Mouse (Mus musculus): ENCODE measurements around the gene Clstn3. TPM values are rescaled to one million over a fixed set of nuclear protein-coding genes. Genes with fewer than 3 reads are reported as not detected.
"Not testable (repeated sequence)": the region's sequence is repeated elsewhere in the genome, so short reads cannot be mapped to it uniquely, and the experiment has no call there.

The Clstn3 gene
- total RNA-seq, 2 experiments from 2014 or later: 0.11 to 0.51 TPM

DNA sequence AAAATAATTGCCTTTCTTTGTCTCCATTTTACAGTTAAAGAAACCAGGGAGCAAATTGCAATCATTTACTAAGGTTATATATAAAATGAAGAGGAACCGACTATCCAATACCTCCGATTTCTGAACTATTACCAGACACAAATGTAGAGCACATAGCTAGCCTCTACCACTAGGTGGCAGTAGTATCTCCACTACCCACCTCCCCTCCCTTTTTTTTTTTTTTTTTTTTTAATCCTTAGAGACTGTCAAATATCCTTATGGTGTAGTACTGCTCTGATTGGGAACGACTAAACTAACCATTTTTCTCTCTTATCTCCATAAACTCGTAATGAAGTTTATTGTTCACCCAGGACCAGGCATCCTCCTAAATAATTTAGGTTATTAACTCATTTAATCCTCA is 15.7 kb upstream of the Clstn3 start:
- peak; percentile 31 for ATAC-seq (ENCODE audit: poor library complexity, severe bottlenecking)

- ATAC-seq (ENCODE audit: poor library complexity, severe bottlenecking): no peak
Observed at GRCm38 (mm10) chr6:124479573-124479930, 15.0 kb upstream of the Clstn3 start.

- no peak for ATAC-seq (ENCODE audit: poor library complexity, severe bottlenecking)
Observed at GRCm38 (mm10) chr6:124478874-124479572, 14.4 kb upstream of the Clstn3 start.

DNA sequence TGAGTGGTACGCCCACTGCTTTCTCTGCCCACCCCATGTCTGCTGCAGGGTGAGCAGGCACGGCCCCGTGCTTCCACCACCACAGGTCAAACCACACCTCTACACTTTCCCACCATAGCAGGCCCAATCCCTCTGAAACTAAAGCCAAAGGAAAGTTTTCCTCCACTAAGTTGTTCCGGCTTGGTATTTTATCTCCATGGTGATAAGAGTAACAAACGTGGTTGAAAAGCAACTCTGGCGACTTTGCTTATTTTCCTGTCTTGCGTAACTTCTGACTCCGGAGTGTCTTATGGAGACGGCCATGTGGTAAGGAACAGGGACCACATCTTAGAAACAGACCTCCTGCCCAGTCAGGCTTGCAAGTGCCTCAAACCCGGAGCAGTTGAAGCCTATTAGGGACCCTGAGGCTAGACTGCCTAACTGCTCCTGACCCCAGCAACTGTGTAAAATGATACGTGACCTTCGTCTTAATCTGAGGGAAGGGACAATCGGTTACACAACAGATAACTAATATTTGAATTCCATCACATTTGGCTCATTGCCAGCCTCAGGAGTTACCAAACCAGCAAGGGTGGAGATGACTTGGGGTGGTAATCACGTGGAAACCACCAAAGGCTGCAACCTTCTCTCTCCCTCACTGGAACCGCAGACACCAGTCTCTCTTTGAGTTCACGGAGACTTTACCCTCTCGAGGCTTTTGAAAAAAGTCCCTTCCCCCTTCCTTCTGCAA is 13.5 kb upstream of the Clstn3 start:
- peak; percentile 55 for ATAC-seq (ENCODE audit: poor library complexity, severe bottlenecking)

GRCm38 (mm10) chr6:124477221-124477655 is 12.6 kb upstream of the Clstn3 start:
- peak; percentile 34 for ATAC-seq (ENCODE audit: poor library complexity, severe bottlenecking)

GRCm38 (mm10) chr6:124476796-124477195 is 12.2 kb upstream of the Clstn3 start:
- no peak for ATAC-seq (ENCODE audit: poor library complexity, severe bottlenecking)

DNA sequence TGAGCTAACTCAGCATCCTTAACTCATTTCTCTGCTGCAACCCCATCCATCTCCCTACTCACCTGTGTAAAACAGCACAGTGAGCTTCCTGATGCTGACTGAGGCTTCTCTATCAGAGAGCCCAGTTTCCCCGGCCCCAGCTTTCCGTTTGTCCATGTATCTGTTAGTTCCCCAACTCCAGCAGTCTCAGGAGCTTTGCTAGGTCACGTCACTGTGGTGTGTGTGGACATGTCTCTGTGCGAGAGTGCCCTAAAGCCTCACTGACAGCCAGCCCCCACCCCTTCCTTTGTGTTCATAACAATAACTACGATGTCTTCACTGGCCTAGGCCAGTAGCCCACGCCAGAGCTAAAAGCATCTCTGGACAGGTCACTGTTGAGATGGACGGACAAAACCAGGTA is 11.6 kb upstream of the Clstn3 start:
- ATAC-seq (ENCODE audit: poor library complexity, severe bottlenecking): no peak

DNA sequence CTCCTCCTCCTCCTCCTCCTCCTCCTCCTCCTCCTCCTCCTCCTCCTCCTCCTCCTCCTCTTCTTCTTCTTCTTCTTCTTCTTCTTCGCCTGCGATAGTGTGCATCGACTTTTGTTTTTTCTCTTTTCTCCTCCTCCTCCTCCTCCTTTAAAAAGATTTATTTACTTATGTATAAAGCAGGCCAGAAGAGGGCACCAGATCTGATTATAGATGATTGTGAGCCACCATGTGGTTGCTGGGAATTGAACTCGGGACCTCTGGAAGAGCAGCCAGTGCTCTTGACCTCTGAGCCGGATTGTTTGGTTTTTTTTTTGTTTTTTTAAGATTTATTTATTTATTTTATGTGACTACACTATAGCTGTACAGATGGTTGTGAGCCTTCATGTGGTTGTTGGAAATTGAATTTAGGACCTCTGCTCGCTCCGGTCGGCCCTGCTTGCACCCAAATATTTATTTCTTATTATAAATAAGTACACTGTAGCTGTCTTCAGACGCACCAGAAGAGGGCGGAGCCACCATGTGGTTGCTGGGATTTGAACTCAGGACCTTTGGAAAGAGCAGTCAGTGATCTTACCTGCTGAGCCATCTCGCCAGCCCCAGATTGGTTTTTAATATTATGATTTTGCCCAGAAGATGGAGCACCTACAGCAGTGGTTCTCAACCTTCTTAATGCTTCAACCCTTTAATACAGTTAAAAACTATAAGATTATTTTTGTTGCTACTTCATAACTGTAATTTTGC is 10.9 kb upstream of the Clstn3 start:
- not testable (repeated sequence) for ATAC-seq (ENCODE audit: poor library complexity, severe bottlenecking)

- no peak for ATAC-seq (ENCODE audit: poor library complexity, severe bottlenecking)
Observed at GRCm38 (mm10) chr6:124474621-124475020, 10.0 kb upstream of the Clstn3 start.

DNA sequence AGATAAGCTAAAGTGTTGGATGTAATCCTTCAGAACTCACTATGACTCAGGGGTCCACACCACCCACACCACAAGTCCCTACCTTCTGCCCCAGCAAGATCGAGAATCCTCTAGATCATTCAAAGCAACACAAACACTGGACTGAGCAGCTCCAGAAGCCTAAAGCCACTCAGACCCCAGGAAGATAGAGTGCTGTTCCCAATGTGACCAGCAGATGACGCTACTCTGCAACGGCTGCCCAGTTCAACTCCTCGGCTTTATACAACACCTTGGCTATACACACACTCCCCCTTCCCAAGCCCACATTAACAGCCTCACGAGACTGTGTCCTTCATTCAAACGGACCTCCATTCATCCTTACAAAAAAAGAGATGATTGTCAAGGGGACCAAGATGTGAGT is 8.2 kb upstream of the Clstn3 start:
- ATAC-seq (ENCODE audit: poor library complexity, severe bottlenecking): peak; percentile 76

DNA sequence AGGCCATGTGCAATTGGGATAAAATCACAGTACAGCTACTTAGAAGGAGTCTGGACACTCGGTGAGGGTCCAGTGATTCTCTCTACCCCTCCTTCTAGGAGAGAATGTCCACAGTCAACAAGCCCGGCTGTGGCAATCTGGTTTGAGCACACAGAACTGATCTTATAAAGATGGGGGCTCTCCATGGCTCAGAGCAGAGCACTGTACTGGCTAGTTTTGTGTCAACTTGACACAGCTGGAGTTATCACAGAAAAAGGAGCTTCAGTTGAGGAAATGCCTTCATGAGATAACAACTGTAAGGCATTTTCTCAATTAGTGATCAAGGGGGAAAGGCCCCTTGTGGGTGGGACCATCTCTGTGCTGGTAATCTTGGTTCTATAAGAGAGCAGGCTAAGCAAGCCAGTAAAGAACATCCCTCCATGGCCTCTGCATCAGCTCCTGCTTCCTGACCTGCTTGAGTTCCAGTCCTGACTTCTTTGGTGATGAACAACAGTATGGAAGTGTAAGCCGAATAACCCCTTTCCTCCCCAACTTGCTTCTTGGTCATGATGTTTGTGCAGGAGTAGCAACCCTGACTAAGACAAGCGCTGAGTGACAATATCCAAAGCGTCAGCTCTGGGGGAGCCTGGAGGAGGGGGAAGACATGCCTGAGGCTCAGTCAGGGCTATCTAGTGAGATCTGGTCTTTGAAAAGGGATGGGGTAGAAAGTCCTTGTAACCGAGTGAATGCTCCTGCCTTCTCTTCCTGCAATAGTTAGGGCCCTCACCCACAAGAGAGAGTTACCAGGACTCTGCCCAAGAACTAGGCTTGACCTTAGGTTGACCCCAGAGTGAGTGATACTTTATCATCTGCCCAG is 7.4 kb upstream of the Clstn3 start:
- ATAC-seq (ENCODE audit: poor library complexity, severe bottlenecking): not testable (repeated sequence)

- ATAC-seq (ENCODE audit: poor library complexity, severe bottlenecking): no peak
Observed at GRCm38 (mm10) chr6:124471121-124471520, 6.5 kb upstream of the Clstn3 start.

GRCm38 (mm10) chr6:124465729-124466128 is 1.1 kb upstream of the Clstn3 start:
- no peak for ATAC-seq (ENCODE audit: poor library complexity, severe bottlenecking)

DNA sequence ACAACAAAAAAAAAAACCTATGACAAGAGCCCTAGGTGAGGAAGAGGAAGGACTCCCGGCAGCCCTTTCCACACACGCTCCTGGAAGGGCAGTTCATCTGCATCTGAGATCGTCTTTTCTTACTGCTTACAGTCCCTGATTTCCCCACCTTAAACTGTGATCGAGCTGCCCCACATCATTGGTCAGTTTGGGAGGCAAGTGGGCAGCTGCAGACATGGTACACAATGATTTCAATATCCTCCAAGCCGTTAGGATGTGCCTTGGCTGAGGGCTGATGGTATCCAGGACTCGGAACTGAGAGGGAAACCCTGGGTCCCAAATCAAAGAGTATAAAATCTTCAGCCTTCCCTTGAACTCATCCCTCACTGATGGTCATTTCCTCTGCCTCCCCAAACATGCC is 705 bp upstream of the Clstn3 start:
- no peak for ATAC-seq (ENCODE audit: poor library complexity, severe bottlenecking)

GRCm38 (mm10) chr6:124463881-124464291 is 708 bp downstream of the Clstn3 start:
- no peak for ATAC-seq (ENCODE audit: poor library complexity, severe bottlenecking)

GRCm38 (mm10) chr6:124459388-124459787 is 5.2 kb downstream of the Clstn3 start:
- ATAC-seq (ENCODE audit: poor library complexity, severe bottlenecking): no peak

- no peak for ATAC-seq (ENCODE audit: poor library complexity, severe bottlenecking)
Observed at GRCm38 (mm10) chr6:124458505-124458904, 6.1 kb downstream of the Clstn3 start.

DNA sequence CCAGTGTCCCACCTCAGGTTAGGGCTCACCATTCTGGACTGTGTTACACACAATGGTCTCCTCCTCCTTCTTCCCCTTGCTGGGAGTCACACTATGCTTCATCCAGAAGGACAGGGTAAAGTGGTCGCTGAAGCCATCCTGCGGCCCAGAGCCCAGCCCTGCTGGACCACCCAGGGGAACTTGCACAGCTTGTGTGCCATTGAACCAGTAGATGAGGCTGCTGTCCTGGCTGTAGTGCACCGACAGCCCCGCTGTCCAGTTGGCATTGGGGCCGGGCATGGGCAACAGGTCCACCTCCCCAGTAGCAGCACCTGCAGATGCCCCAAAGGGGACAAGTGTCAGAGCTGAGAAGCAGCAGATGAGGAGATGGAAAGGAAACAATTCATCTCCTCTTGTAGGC is 6.8 kb downstream of the Clstn3 start:
- no peak for ATAC-seq (ENCODE audit: poor library complexity, severe bottlenecking)

GRCm38 (mm10) chr6:124456243-124456642 is 8.4 kb downstream of the Clstn3 start:
- ATAC-seq (ENCODE audit: poor library complexity, severe bottlenecking): no peak

DNA sequence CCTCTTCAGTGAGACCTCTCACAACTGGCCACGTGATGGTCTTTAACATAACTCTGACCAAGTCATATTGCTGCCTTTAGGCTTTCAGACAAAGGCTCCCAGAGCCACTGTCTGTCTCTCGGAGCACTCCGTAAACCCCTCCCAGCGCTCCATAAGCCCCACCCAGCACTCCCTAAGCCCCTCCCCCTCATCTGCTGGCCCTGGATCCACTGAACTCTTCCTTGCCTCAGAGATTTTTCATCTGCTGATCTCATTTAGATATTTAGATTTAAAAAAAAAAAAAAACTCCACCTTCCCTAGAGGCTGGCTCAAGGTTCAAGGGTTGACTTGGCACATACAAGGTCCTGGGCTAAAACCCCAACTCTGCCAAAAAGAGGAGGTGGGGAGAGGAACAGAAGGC is 10.8 kb downstream of the Clstn3 start:
- ATAC-seq (ENCODE audit: poor library complexity, severe bottlenecking): no peak

- no peak for ATAC-seq (ENCODE audit: poor library complexity, severe bottlenecking)
Observed at GRCm38 (mm10) chr6:124451995-124452394, 12.6 kb downstream of the Clstn3 start.
